Mouse (Mus musculus): ENCODE measurements around the gene Gm14443.
"Not testable (repeated sequence)": the region's sequence is repeated elsewhere in the genome, so short reads cannot be mapped to it uniquely, and the experiment has no call there.

DNA sequence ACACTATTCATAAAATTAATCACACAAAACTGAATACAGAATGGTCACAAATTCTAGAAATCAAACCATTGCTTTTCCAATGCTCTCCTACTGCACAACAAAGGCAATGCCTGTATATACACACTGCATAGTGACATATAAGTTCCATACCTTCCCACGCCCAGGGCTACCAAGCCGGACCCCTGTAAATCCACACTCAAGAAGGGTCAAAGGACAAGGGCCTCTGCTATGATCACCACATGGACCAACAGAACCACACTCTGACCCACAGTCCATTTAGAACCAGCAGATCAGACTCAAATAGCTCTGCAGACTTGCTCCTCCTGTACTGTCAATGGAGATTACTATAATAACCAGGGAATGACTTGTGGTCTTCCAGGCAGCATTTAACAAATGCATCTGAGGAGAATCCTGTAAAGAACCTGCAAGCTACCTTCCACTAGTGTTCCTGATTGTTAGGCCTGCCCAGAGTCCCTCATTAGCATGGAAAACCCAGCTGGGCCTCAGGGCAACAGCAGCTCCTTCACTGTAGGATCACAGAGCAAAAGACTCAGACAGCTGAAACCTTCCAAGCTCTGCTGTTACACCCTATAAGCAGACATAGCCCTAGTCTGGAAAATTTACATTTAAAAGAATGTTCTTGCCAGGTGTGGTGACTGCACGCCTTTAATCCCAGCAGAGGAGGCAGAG is 2.6 kb downstream of the Gm14443 start:
- TF ChIP-seq GATA1, TAL1 (IDR thresholded peaks at IDR 0.05; ENCODE audit: low read length): not testable (repeated sequence)
